Comparison of ENCODE assay signal across 29 mouse cellular contexts in genomic region chr12:111154641-111155040, GRCm38 (mm10). TPM values are rescaled to one million over a fixed set of nuclear protein-coding genes. Genes with fewer than 3 reads are reported as not detected.
A peak's percentile ranks its signal among the peaks of the same experiment; 100 is the strongest.
DNase-seq lines count a peak whose midpoint lies in the region.
"Had no signal": no experiment of that assay in that cellular context is flagged by ENCODE, and none has a peak within 500 bp of the region (broad histone marks: within the 10 kb centered on the region; RNA-seq: fewer than 3 reads in every experiment).

No protein-coding gene starts in this region.

- DNase-seq in adrenal gland, adult 2 months = peak; percentile 83
- DNase-seq in adrenal gland, adult 18-20 months (ENCODE audit: low spot score in 2 of 2) = no peak
- peak; percentile 50 for DNase-seq in ovary, adult 18-20 months (ENCODE audit: low spot score)
- DNase-seq in ovary, postnatal 36 days (ENCODE audit: low spot score) = no peak
- DNase-seq in adrenal gland, postnatal 25 days = peak; percentile 49
- no peak for DNase-seq in testis, postnatal 10 days (ENCODE audit: low spot score)
- DNase-seq in left cerebral cortex, adult 8-10 months (ENCODE audit: low spot score in 2 of 2) = no peak
- DNase-seq: B cell, adult 2 months; cerebellum, adult 18-20 months; cerebellum, adult 9-10 months; cerebellum, postnatal 14 days; gastrocnemius, postnatal 10 days; gastrocnemius, postnatal 36 days; heart, adult 2 months; heart, postnatal 36 days had no signal

RNA-seq across cellular contexts. Expression of gene Traf3, which starts 11.5 kb away (rescaled TPM):
- 10 to 100 TPM; 25.7 to 35.6 TPM for total RNA-seq in adrenal gland, adult 2 months (2021)
- polyA plus RNA-seq in adrenal gland, adult 2 months (2012; rRNA removed) = 22.7 and 23.3 TPM in 2 replicates
- total RNA-seq in adrenal gland, adult 18-20 months (2021) = 10 to 100 TPM; 18.8 to 23.8 TPM
- 31.6 and 32.4 TPM in 2 replicates for total RNA-seq in adrenal gland, postnatal 25 days (2021)
- total RNA-seq in left cerebral cortex, adult 8-10 months (2022) = 10 to 100 TPM; 28.3 to 41.2 (median 36.2) TPM
- polyA plus RNA-seq: G1E had no signal

RNA-seq across cellular contexts. Expression of gene 4930595D18Rik, which starts 29.6 kb away (rescaled TPM):
- not detected for total RNA-seq in adrenal gland, adult 2 months (2021)
- not detected in 2 replicates for polyA plus RNA-seq in adrenal gland, adult 2 months (2012; rRNA removed)
- total RNA-seq in adrenal gland, adult 18-20 months (2021) = not detected
- not detected in 2 replicates for total RNA-seq in adrenal gland, postnatal 25 days (2021)
- total RNA-seq in left cerebral cortex, adult 8-10 months (2022) = not detected
- total RNA-seq: CH12.LX; gastrocnemius, adult 18-20 months; gastrocnemius, postnatal 36 days; granulocyte monocyte progenitor cell, adult 5-6 weeks; heart, adult 2 months; heart, postnatal 36 days had no signal
- polyA plus RNA-seq: embryonic facial prominence, embryonic 11.5 days; embryonic facial prominence, embryonic 14.5 days; forebrain, embryonic 10.5 days; forebrain, embryonic 16.5 days; G1E; heart, adult 2 months; heart, embryonic 11.5 days; heart, embryonic 14.5 days; heart, postnatal 0 days; hindbrain, embryonic 10.5 days; intestine, embryonic 15.5 days; Patski had no signal

Comparison
In these comparisons a context has a peak if more than half of its experiments do, and no peak if none do; other contexts are left out.
1. DNase-seq: peak in adrenal gland, adult 2 months (single experiment), ovary, adult 18-20 months (single experiment) and adrenal gland, postnatal 25 days (single experiment); none in adrenal gland, adult 18-20 months (0 of 2), ovary, postnatal 36 days (single experiment), testis, postnatal 10 days (single experiment) and left cerebral cortex, adult 8-10 months (0 of 2).